Mouse (Mus musculus): ENCODE measurements around the gene Olfr324. TPM values are rescaled to one million over a fixed set of nuclear protein-coding genes. Genes with fewer than 3 reads are reported as not detected.

The Olfr324 gene
- total and polyA plus RNA-seq, 2 experiments from 2014 or later, result not detected

GRCm38 (mm10) chr11:58643350-58643749, 48.4 kb downstream of the Olfr324 start:
- no peaks in the 10 kb centered on the region for H3K36me3 ChIP-seq (replicated peaks; ENCODE audit: control insufficient read depth, insufficient read depth, low read length)
- H3K4me3 ChIP-seq (ENCODE audit: low read depth, low read length), result no peak overlapping the region
- H3K9me3 ChIP-seq (replicated peaks; ENCODE audit: control insufficient read depth, low read length), result no peaks in the 10 kb centered on the region
- ATAC-seq (ENCODE audit: insufficient read depth, low read depth) (no peak), DNase-seq (ENCODE audit: low spot score) (no peak)
- WGBS, result 27% methylated on average over 6 of the region's 6 CpGs
- no peak overlapping the region for H3K9ac ChIP-seq (replicated peaks; ENCODE audit: low read depth, low read length)
- no peak overlapping the region for H3K4me2 ChIP-seq (ENCODE audit: low read depth, low read length)
- peaks cover 28% of the 10 kb centered on the region for H3K27me3 ChIP-seq (ENCODE audit: control insufficient read depth, insufficient read depth, low read length)
- TF ChIP-seq CTCF (IDR thresholded peaks at IDR 0.05; ENCODE audit: low read depth) (peak; percentile 41), EP300 (IDR thresholded peaks at IDR 0.05; ENCODE audit: low read depth) (no peak)
- H3K4me1 ChIP-seq (ENCODE audit: control insufficient read depth, insufficient read depth), result 0 out of 2 replicates have a peak, but pooled peaks cover 7% of the 10 kb centered on the region
- no peak overlapping the region for H3K27ac ChIP-seq (ENCODE audit: low read depth)

Other genes starting within 250 kb of the Olfr324 start
- not detected in 2 replicates for gene Lypd8, start 216.1 kb upstream of the Olfr324 start, total RNA-seq (2014; rRNA removed; ENCODE audit: low replicate concordance)
- gene Lypd8, start 216.1 kb upstream of the Olfr324 start, polyA plus RNA-seq (2015; fragmentation: Nextera tagmentation; extraction: Ambion mirVana), result 0.12 TPM in 1 of 2 replicates, not detected in the other
- not detected in 2 replicates for gene 1810065E05Rik, start 174.0 kb upstream of the Olfr324 start, total RNA-seq (2014; rRNA removed; ENCODE audit: low replicate concordance)
- not detected in 2 replicates for gene 1810065E05Rik, start 174.0 kb upstream of the Olfr324 start, polyA plus RNA-seq (2015; fragmentation: Nextera tagmentation; extraction: Ambion mirVana)
- not detected in 2 replicates for gene Gm12253, start 162.6 kb upstream of the Olfr324 start, total RNA-seq (2014; rRNA removed; ENCODE audit: low replicate concordance)
- gene Gm12253, start 162.6 kb upstream of the Olfr324 start, polyA plus RNA-seq (2015; fragmentation: Nextera tagmentation; extraction: Ambion mirVana), result not detected in 2 replicates
- gene Lypd9, start 142.2 kb upstream of the Olfr324 start, total RNA-seq (2014; rRNA removed; ENCODE audit: low replicate concordance), result not detected in 2 replicates
- not detected in 2 replicates for gene Lypd9, start 142.2 kb upstream of the Olfr324 start, polyA plus RNA-seq (2015; fragmentation: Nextera tagmentation; extraction: Ambion mirVana)
- gene Olfr30, start 132.8 kb upstream of the Olfr324 start, total RNA-seq (2014; rRNA removed; ENCODE audit: low replicate concordance), result not detected in 2 replicates
- gene Olfr30, start 132.8 kb upstream of the Olfr324 start, polyA plus RNA-seq (2015; fragmentation: Nextera tagmentation; extraction: Ambion mirVana), result not detected in 2 replicates
- not detected in 2 replicates for gene Olfr332, start 102.6 kb upstream of the Olfr324 start, total RNA-seq (2014; rRNA removed; ENCODE audit: low replicate concordance)
- gene Olfr332, start 102.6 kb upstream of the Olfr324 start, polyA plus RNA-seq (2015; fragmentation: Nextera tagmentation; extraction: Ambion mirVana), result not detected in 2 replicates
- gene Olfr331, start 92.5 kb upstream of the Olfr324 start, total RNA-seq (2014; rRNA removed; ENCODE audit: low replicate concordance), result not detected in 2 replicates
- not detected in 2 replicates for gene Olfr331, start 92.5 kb upstream of the Olfr324 start, polyA plus RNA-seq (2015; fragmentation: Nextera tagmentation; extraction: Ambion mirVana)
- gene Olfr330, start 60.3 kb upstream of the Olfr324 start, total RNA-seq (2014; rRNA removed; ENCODE audit: low replicate concordance), result not detected in 2 replicates
- not detected in 2 replicates for gene Olfr330, start 60.3 kb upstream of the Olfr324 start, polyA plus RNA-seq (2015; fragmentation: Nextera tagmentation; extraction: Ambion mirVana)
- not detected in 2 replicates for gene Olfr329-ps, start 48.7 kb upstream of the Olfr324 start, total RNA-seq (2014; rRNA removed; ENCODE audit: low replicate concordance)
- not detected in 2 replicates for gene Olfr329-ps, start 48.7 kb upstream of the Olfr324 start, polyA plus RNA-seq (2015; fragmentation: Nextera tagmentation; extraction: Ambion mirVana)
- not detected in 2 replicates for gene Olfr328, start 39.5 kb upstream of the Olfr324 start, total RNA-seq (2014; rRNA removed; ENCODE audit: low replicate concordance)
- not detected in 2 replicates for gene Olfr328, start 39.5 kb upstream of the Olfr324 start, polyA plus RNA-seq (2015; fragmentation: Nextera tagmentation; extraction: Ambion mirVana)
- not detected in 2 replicates for gene Olfr224, start 24.6 kb upstream of the Olfr324 start, total RNA-seq (2014; rRNA removed; ENCODE audit: low replicate concordance)
- not detected in 2 replicates for gene Olfr224, start 24.6 kb upstream of the Olfr324 start, polyA plus RNA-seq (2015; fragmentation: Nextera tagmentation; extraction: Ambion mirVana)
- not detected in 2 replicates for gene Olfr325, start 17.4 kb upstream of the Olfr324 start, total RNA-seq (2014; rRNA removed; ENCODE audit: low replicate concordance)
- not detected in 2 replicates for gene Olfr325, start 17.4 kb upstream of the Olfr324 start, polyA plus RNA-seq (2015; fragmentation: Nextera tagmentation; extraction: Ambion mirVana)
- gene 2210407C18Rik, start 21.0 kb downstream of the Olfr324 start, total RNA-seq (2014; rRNA removed; ENCODE audit: low replicate concordance), result not detected in 2 replicates
- not detected in 2 replicates for gene 2210407C18Rik, start 21.0 kb downstream of the Olfr324 start, polyA plus RNA-seq (2015; fragmentation: Nextera tagmentation; extraction: Ambion mirVana)
- gene Olfr323, start 35.4 kb downstream of the Olfr324 start, total RNA-seq (2014; rRNA removed; ENCODE audit: low replicate concordance), result not detected in 2 replicates
- gene Olfr323, start 35.4 kb downstream of the Olfr324 start, polyA plus RNA-seq (2015; fragmentation: Nextera tagmentation; extraction: Ambion mirVana), result not detected in 2 replicates
- not detected in 2 replicates for gene Trim58, start 45.4 kb downstream of the Olfr324 start, total RNA-seq (2014; rRNA removed; ENCODE audit: low replicate concordance)
- gene Trim58, start 45.4 kb downstream of the Olfr324 start, polyA plus RNA-seq (2015; fragmentation: Nextera tagmentation; extraction: Ambion mirVana), result 0.05 TPM in 1 of 2 replicates, not detected in the other
- not detected in 2 replicates for gene Olfr322, start 63.7 kb downstream of the Olfr324 start, total RNA-seq (2014; rRNA removed; ENCODE audit: low replicate concordance)
- not detected in 2 replicates for gene Olfr322, start 63.7 kb downstream of the Olfr324 start, polyA plus RNA-seq (2015; fragmentation: Nextera tagmentation; extraction: Ambion mirVana)
- gene Olfr320, start 86.0 kb downstream of the Olfr324 start, total RNA-seq (2014; rRNA removed; ENCODE audit: low replicate concordance), result not detected in 2 replicates
- not detected in 2 replicates for gene Olfr320, start 86.0 kb downstream of the Olfr324 start, polyA plus RNA-seq (2015; fragmentation: Nextera tagmentation; extraction: Ambion mirVana)
- not detected in 2 replicates for gene Olfr319, start 104.0 kb downstream of the Olfr324 start, total RNA-seq (2014; rRNA removed; ENCODE audit: low replicate concordance)
- not detected in 2 replicates for gene Olfr319, start 104.0 kb downstream of the Olfr324 start, polyA plus RNA-seq (2015; fragmentation: Nextera tagmentation; extraction: Ambion mirVana)
- gene Olfr318, start 128.9 kb downstream of the Olfr324 start, total RNA-seq (2014; rRNA removed; ENCODE audit: low replicate concordance), result not detected in 2 replicates
- not detected in 2 replicates for gene Olfr318, start 128.9 kb downstream of the Olfr324 start, polyA plus RNA-seq (2015; fragmentation: Nextera tagmentation; extraction: Ambion mirVana)
- gene Olfr317, start 144.1 kb downstream of the Olfr324 start, total RNA-seq (2014; rRNA removed; ENCODE audit: low replicate concordance), result not detected in 2 replicates
- not detected in 2 replicates for gene Olfr317, start 144.1 kb downstream of the Olfr324 start, polyA plus RNA-seq (2015; fragmentation: Nextera tagmentation; extraction: Ambion mirVana)
- gene Olfr316, start 157.6 kb downstream of the Olfr324 start, total RNA-seq (2014; rRNA removed; ENCODE audit: low replicate concordance), result not detected in 2 replicates
- not detected in 2 replicates for gene Olfr316, start 157.6 kb downstream of the Olfr324 start, polyA plus RNA-seq (2015; fragmentation: Nextera tagmentation; extraction: Ambion mirVana)
- gene Olfr315, start 178.1 kb downstream of the Olfr324 start, total RNA-seq (2014; rRNA removed; ENCODE audit: low replicate concordance), result not detected in 2 replicates
- gene Olfr315, start 178.1 kb downstream of the Olfr324 start, polyA plus RNA-seq (2015; fragmentation: Nextera tagmentation; extraction: Ambion mirVana), result not detected in 2 replicates
- not detected in 2 replicates for gene Olfr314, start 187.8 kb downstream of the Olfr324 start, total RNA-seq (2014; rRNA removed; ENCODE audit: low replicate concordance)
- not detected in 2 replicates for gene Olfr314, start 187.8 kb downstream of the Olfr324 start, polyA plus RNA-seq (2015; fragmentation: Nextera tagmentation; extraction: Ambion mirVana)
- gene Fam183b, start 206.8 kb downstream of the Olfr324 start, total RNA-seq (2014; rRNA removed; ENCODE audit: low replicate concordance), result not detected in 2 replicates
- 0.87 and 1.9 TPM in 2 replicates for gene Fam183b, start 206.8 kb downstream of the Olfr324 start, polyA plus RNA-seq (2015; fragmentation: Nextera tagmentation; extraction: Ambion mirVana)
- gene Olfr313, start 219.9 kb downstream of the Olfr324 start, total RNA-seq (2014; rRNA removed; ENCODE audit: low replicate concordance), result 0.12 TPM in 1 of 2 replicates, not detected in the other
- 0.04 TPM in 1 of 2 replicates, not detected in the other for gene Olfr313, start 219.9 kb downstream of the Olfr324 start, polyA plus RNA-seq (2015; fragmentation: Nextera tagmentation; extraction: Ambion mirVana)
- gene Olfr312, start 234.1 kb downstream of the Olfr324 start, total RNA-seq (2014; rRNA removed; ENCODE audit: low replicate concordance), result 0.35 TPM in 1 of 2 replicates, not detected in the other
- gene Olfr312, start 234.1 kb downstream of the Olfr324 start, polyA plus RNA-seq (2015; fragmentation: Nextera tagmentation; extraction: Ambion mirVana), result 0.05 TPM in 1 of 2 replicates, not detected in the other
- gene Olfr311, start 244.1 kb downstream of the Olfr324 start, total RNA-seq (2014; rRNA removed; ENCODE audit: low replicate concordance), result not detected in 2 replicates
- 0.07 TPM in 1 of 2 replicates, not detected in the other for gene Olfr311, start 244.1 kb downstream of the Olfr324 start, polyA plus RNA-seq (2015; fragmentation: Nextera tagmentation; extraction: Ambion mirVana)